24 mouse cellular contexts compared by ENCODE assay signal in genomic region chr2:172349776-172350175, GRCm38 (mm10). TPM values are rescaled to one million over a fixed set of nuclear protein-coding genes. Genes with fewer than 3 reads are reported as not detected.
DNase-seq lines count a peak whose midpoint lies in the region; ATAC-seq and TF ChIP-seq lines count a peak whose summit lies in the region.
"Had no signal": no experiment of that assay in that cellular context is flagged by ENCODE, and none has a peak within 500 bp of the region (broad histone marks: within the 10 kb centered on the region; RNA-seq: fewer than 3 reads in every experiment).

No protein-coding gene starts in this region.

- H3K9ac ChIP-seq in hindbrain, embryonic 11.5 days (ENCODE audit: low read depth, low read length), result no peak overlapping the region
- peak overlapping the region; percentile 99 for H3K9ac ChIP-seq in liver, embryonic 12.5 days
- H3K9ac ChIP-seq in stomach, postnatal 0 days (ENCODE audit: low read length), result no peak overlapping the region
- H3K9ac ChIP-seq: embryonic facial prominence, embryonic 12.5 days; hindbrain, embryonic 14.5 days; midbrain, embryonic 13.5 days had no signal

- no peak for TF ChIP-seq EP300 in stomach, postnatal 0 days (optimal IDR thresholded peaks at IDR 0.05)

- H3K36me3 ChIP-seq in erythroblast, embryonic 14.5 days (ENCODE audit: control insufficient read depth), result peaks cover 87% of the 10 kb centered on the region
- peaks cover 26% of the 10 kb centered on the region for H3K36me3 ChIP-seq in hindbrain, embryonic 10.5 days
- H3K36me3 ChIP-seq in hindbrain, embryonic 11.5 days (ENCODE audit: control insufficient read depth, insufficient read depth, low read length), result no peaks in the 10 kb centered on the region
- H3K36me3 ChIP-seq in liver, embryonic 12.5 days, result peaks cover 69% of the 10 kb centered on the region
- H3K36me3 ChIP-seq in stomach, postnatal 0 days (ENCODE audit: control insufficient read depth, insufficient read depth, low read length), result no peaks in the 10 kb centered on the region; the same call in 1 of the 2 replicates
- H3K36me3 ChIP-seq: midbrain, embryonic 13.5 days had no signal

- no peak for DNase-seq in hindbrain, embryonic 10.5 days (ENCODE audit: low spot score)
- no peak for DNase-seq in hindbrain, embryonic 11.5 days (ENCODE audit: low spot score)
- DNase-seq in stomach, postnatal 0 days (ENCODE audit: low spot score), result peak; percentile 39
- DNase-seq in kidney, postnatal 25 days, result no peak
- DNase-seq in gastrocnemius, postnatal 4 days (ENCODE audit: low spot score in 2 of 2), result no peak
- DNase-seq: adrenal gland, adult 2 months; cerebellum, adult 11-12 months; cerebellum, postnatal 14 days; gastrocnemius, postnatal 14 days; heart, adult 2 months; heart, postnatal 14 days; kidney, adult 8-10 months; kidney, postnatal 10 days; lung, adult 18-20 months; lung, postnatal 10 days had no signal

- H3K27ac ChIP-seq in hindbrain, embryonic 10.5 days, result 0 out of 2 replicates have a peak overlapping the region, but pooled peaks have one; percentile 29
- H3K27ac ChIP-seq in hindbrain, embryonic 11.5 days (ENCODE audit: low read depth, low read length), result no peak overlapping the region
- peak overlapping the region; percentile 97 for H3K27ac ChIP-seq in liver, embryonic 12.5 days
- H3K27ac ChIP-seq in stomach, postnatal 0 days (replicated peaks), result no peak overlapping the region
- H3K27ac ChIP-seq: embryonic facial prominence, embryonic 12.5 days; forebrain, embryonic 13.5 days; heart, adult 2 months; limb, embryonic 10.5 days had no signal

- ATAC-seq in erythroblast, adult 5-6 weeks (replicated peaks; ENCODE audit: low FRiP score, poor library complexity, severe bottlenecking), result no peak
- ATAC-seq in hindbrain, embryonic 11.5 days (ENCODE audit: low FRiP score), result no peak
- no peak for ATAC-seq in liver, embryonic 12.5 days
- ATAC-seq in stomach, postnatal 0 days (ENCODE audit: low FRiP score, low TSS enrichment), result no peak
- ATAC-seq: forebrain, embryonic 13.5 days; inflammation-experienced regulatory T-cells, adult 6 months; midbrain, embryonic 13.5 days had no signal

- 77% methylated on average over 14 of the region's 14 CpGs for WGBS in hindbrain, embryonic 10.5 days
- 79% methylated on average over 14 of the region's 14 CpGs for WGBS in hindbrain, embryonic 11.5 days
- WGBS in liver, embryonic 12.5 days (ENCODE audit: insufficient replicate concordance), result 56% methylated on average over 14 of the region's 14 CpGs
- 77% methylated on average over 14 of the region's 14 CpGs for WGBS in stomach, postnatal 0 days

- no peaks in the 10 kb centered on the region for H3K27me3 ChIP-seq in erythroblast, embryonic 14.5 days (ENCODE audit: control insufficient read depth)
- peaks cover 3% of the 10 kb centered on the region; the same call in 1 of the 2 replicates for H3K27me3 ChIP-seq in hindbrain, embryonic 10.5 days (ENCODE audit: insufficient read depth, poor library complexity, severe bottlenecking)
- H3K27me3 ChIP-seq in hindbrain, embryonic 11.5 days (ENCODE audit: control insufficient read depth, insufficient read depth, low read length), result no peaks in the 10 kb centered on the region
- H3K27me3 ChIP-seq in liver, embryonic 12.5 days (replicated peaks), result no peaks in the 10 kb centered on the region
- no peaks in the 10 kb centered on the region for H3K27me3 ChIP-seq in stomach, postnatal 0 days (ENCODE audit: control insufficient read depth, insufficient read depth, low read length)
- H3K27me3 ChIP-seq: embryonic facial prominence, embryonic 12.5 days; forebrain, embryonic 13.5 days; midbrain, embryonic 13.5 days had no signal

- no peaks in the 10 kb centered on the region for H3K9me3 ChIP-seq in erythroblast, embryonic 14.5 days (ENCODE audit: control insufficient read depth, low read length)
- H3K9me3 ChIP-seq in hindbrain, embryonic 10.5 days, result no peaks in the 10 kb centered on the region
- H3K9me3 ChIP-seq in hindbrain, embryonic 11.5 days (ENCODE audit: control insufficient read depth, low read length), result no peaks in the 10 kb centered on the region
- H3K9me3 ChIP-seq in liver, embryonic 12.5 days (replicated peaks), result no peaks in the 10 kb centered on the region
- no peaks in the 10 kb centered on the region for H3K9me3 ChIP-seq in stomach, postnatal 0 days (ENCODE audit: control insufficient read depth, low read length)
- H3K9me3 ChIP-seq: embryonic facial prominence, embryonic 12.5 days; forebrain, embryonic 13.5 days; limb, embryonic 10.5 days; midbrain, embryonic 13.5 days had no signal

- H3K4me3 ChIP-seq in erythroblast, embryonic 14.5 days (replicated peaks), result peak overlapping the region; percentile 86
- no peak overlapping the region for H3K4me3 ChIP-seq in hindbrain, embryonic 10.5 days
- no peak overlapping the region for H3K4me3 ChIP-seq in hindbrain, embryonic 11.5 days (ENCODE audit: low read depth, low read length)
- H3K4me3 ChIP-seq in liver, embryonic 12.5 days, result peak overlapping the region; percentile 98
- H3K4me3 ChIP-seq in stomach, postnatal 0 days (ENCODE audit: low read depth, low read length), result no peak overlapping the region
- H3K4me3 ChIP-seq: embryonic facial prominence, embryonic 12.5 days; forebrain, embryonic 13.5 days; heart, adult 2 months; limb, embryonic 10.5 days; midbrain, embryonic 13.5 days had no signal

- no peak overlapping the region for H3K4me2 ChIP-seq in hindbrain, embryonic 11.5 days (replicated peaks; ENCODE audit: low read depth, low read length)
- peak overlapping the region; percentile 75 for H3K4me2 ChIP-seq in liver, embryonic 12.5 days
- H3K4me2 ChIP-seq in stomach, postnatal 0 days (replicated peaks; ENCODE audit: low read depth), result no peak overlapping the region
- H3K4me2 ChIP-seq: embryonic facial prominence, embryonic 12.5 days; hindbrain, embryonic 14.5 days; midbrain, embryonic 13.5 days had no signal

- TF ChIP-seq CTCF in stomach, postnatal 0 days (IDR thresholded peaks at IDR 0.05; ENCODE audit: low read depth), result no peak

- H3K4me1 ChIP-seq in erythroblast, embryonic 14.5 days (ENCODE audit: control insufficient read depth), result peaks cover 72% of the 10 kb centered on the region
- H3K4me1 ChIP-seq in hindbrain, embryonic 10.5 days (replicated peaks), result peaks cover 52% of the 10 kb centered on the region
- 0 out of 2 replicates have a peak, but pooled peaks cover 2% of the 10 kb centered on the region for H3K4me1 ChIP-seq in hindbrain, embryonic 11.5 days (replicated peaks; ENCODE audit: control insufficient read depth, insufficient read depth, low read length)
- peaks cover 69% of the 10 kb centered on the region for H3K4me1 ChIP-seq in liver, embryonic 12.5 days
- 0 out of 2 replicates have a peak, but pooled peaks cover 3% of the 10 kb centered on the region for H3K4me1 ChIP-seq in stomach, postnatal 0 days (replicated peaks; ENCODE audit: control insufficient read depth, insufficient read depth)

RNA-seq across cellular contexts. Expression of gene Fam210b, which starts 4.4 kb away (rescaled TPM):
- 35.0 and 48.5 TPM in 2 replicates for polyA plus RNA-seq in erythroblast, embryonic 14.5 days (2012)
- 102 and 114 TPM in 2 replicates for total RNA-seq in erythroblast, adult 5-6 weeks (2015; ENCODE audit: low replicate concordance)
- total RNA-seq in erythroblast, adult 5-6 weeks (2017; ENCODE audit: low replicate concordance), result 96.2 and 117 TPM in 2 replicates
- 32.6 and 34.0 TPM in 2 replicates for polyA plus RNA-seq in hindbrain, embryonic 10.5 days (2016; fragmentation: Nextera tagmentation; extraction: Ambion mirVana)
- 27.6 TPM in 2 replicates for polyA plus RNA-seq in hindbrain, embryonic 11.5 days (2014; fragmentation: Nextera tagmentation; extraction: Ambion mirVana)
- 128 and 138 TPM in 2 replicates for polyA plus RNA-seq in liver, embryonic 12.5 days (2016; fragmentation: Nextera tagmentation; extraction: Ambion mirVana)
- 23.9 and 25.7 TPM in 2 replicates for polyA plus RNA-seq in stomach, postnatal 0 days (2015; fragmentation: Nextera tagmentation; extraction: Ambion mirVana)
- total RNA-seq in gastrocnemius, postnatal 4 days (2021), result 1 to 10 TPM; 4.3 to 4.6 TPM

RNA-seq across cellular contexts. Expression of gene Aurka, which starts 20.6 kb away (rescaled TPM):
- 5.1 and 10.9 TPM in 2 replicates for polyA plus RNA-seq in erythroblast, embryonic 14.5 days (2012)
- 15.7 and 23.2 TPM in 2 replicates for total RNA-seq in erythroblast, adult 5-6 weeks (2015; ENCODE audit: low replicate concordance)
- total RNA-seq in erythroblast, adult 5-6 weeks (2017; ENCODE audit: low replicate concordance), result 31.3 and 38.8 TPM in 2 replicates
- 168 and 202 TPM in 2 replicates for polyA plus RNA-seq in hindbrain, embryonic 10.5 days (2016; fragmentation: Nextera tagmentation; extraction: Ambion mirVana)
- 142 and 144 TPM in 2 replicates for polyA plus RNA-seq in hindbrain, embryonic 11.5 days (2014; fragmentation: Nextera tagmentation; extraction: Ambion mirVana)
- 173 and 177 TPM in 2 replicates for polyA plus RNA-seq in liver, embryonic 12.5 days (2016; fragmentation: Nextera tagmentation; extraction: Ambion mirVana)
- 18.9 and 24.1 TPM in 2 replicates for polyA plus RNA-seq in stomach, postnatal 0 days (2015; fragmentation: Nextera tagmentation; extraction: Ambion mirVana)
- total RNA-seq in gastrocnemius, postnatal 4 days (2021), result 10 to 100 TPM; 12.2 to 12.8 TPM

RNA-seq across cellular contexts. Expression of gene Cstf1, which starts 20.7 kb away (rescaled TPM):
- 0.76 and 1.7 TPM in 2 replicates for polyA plus RNA-seq in erythroblast, embryonic 14.5 days (2012)
- 5.6 and 10.0 TPM in 2 replicates for total RNA-seq in erythroblast, adult 5-6 weeks (2015; ENCODE audit: low replicate concordance)
- 6.3 and 7.5 TPM in 2 replicates for total RNA-seq in erythroblast, adult 5-6 weeks (2017; ENCODE audit: low replicate concordance)
- polyA plus RNA-seq in hindbrain, embryonic 10.5 days (2016; fragmentation: Nextera tagmentation; extraction: Ambion mirVana), result 49.7 and 54.8 TPM in 2 replicates
- polyA plus RNA-seq in hindbrain, embryonic 11.5 days (2014; fragmentation: Nextera tagmentation; extraction: Ambion mirVana), result 44.7 and 44.9 TPM in 2 replicates
- 39.7 and 42.0 TPM in 2 replicates for polyA plus RNA-seq in liver, embryonic 12.5 days (2016; fragmentation: Nextera tagmentation; extraction: Ambion mirVana)
- polyA plus RNA-seq in stomach, postnatal 0 days (2015; fragmentation: Nextera tagmentation; extraction: Ambion mirVana), result 19.9 TPM in 2 replicates
- 10 to 100 TPM; 27.0 to 29.9 TPM for total RNA-seq in gastrocnemius, postnatal 4 days (2021)

RNA-seq across cellular contexts. Expression of gene Cass4, which starts 43.8 kb away (rescaled TPM):
- not detected in 2 replicates for polyA plus RNA-seq in erythroblast, embryonic 14.5 days (2012)
- total RNA-seq in erythroblast, adult 5-6 weeks (2015; ENCODE audit: low replicate concordance), result 1.0 and 2.5 TPM in 2 replicates
- 0.56 and 1.3 TPM in 2 replicates for total RNA-seq in erythroblast, adult 5-6 weeks (2017; ENCODE audit: low replicate concordance)
- 0.12 and 0.26 TPM in 2 replicates for polyA plus RNA-seq in hindbrain, embryonic 10.5 days (2016; fragmentation: Nextera tagmentation; extraction: Ambion mirVana)
- polyA plus RNA-seq in hindbrain, embryonic 11.5 days (2014; fragmentation: Nextera tagmentation; extraction: Ambion mirVana), result 0.12 and 0.40 TPM in 2 replicates
- polyA plus RNA-seq in liver, embryonic 12.5 days (2016; fragmentation: Nextera tagmentation; extraction: Ambion mirVana), result 1.1 and 1.4 TPM in 2 replicates
- 0.17 and 0.18 TPM in 2 replicates for polyA plus RNA-seq in stomach, postnatal 0 days (2015; fragmentation: Nextera tagmentation; extraction: Ambion mirVana)
- total RNA-seq in gastrocnemius, postnatal 4 days (2021), result 1 to 10 TPM in 1 of 2 experiments, under 1 TPM in 1; 0.62 to 1.1 TPM
- polyA plus RNA-seq: forebrain, embryonic 13.5 days had no signal

Comparison
In these comparisons a context has a peak if more than half of its experiments do, and no peak if none do; other contexts are left out.
1. H3K27ac ChIP-seq: peak in hindbrain, embryonic 10.5 days (single experiment) and liver, embryonic 12.5 days (single experiment); none in hindbrain, embryonic 11.5 days (single experiment) and stomach, postnatal 0 days (single experiment).
2. H3K4me3 ChIP-seq: peak in erythroblast, embryonic 14.5 days (single experiment) and liver, embryonic 12.5 days (single experiment); none in hindbrain, embryonic 10.5 days (single experiment), hindbrain, embryonic 11.5 days (single experiment) and stomach, postnatal 0 days (single experiment).